26 mouse cellular contexts compared by ENCODE assay signal in the genomic region with DNA sequence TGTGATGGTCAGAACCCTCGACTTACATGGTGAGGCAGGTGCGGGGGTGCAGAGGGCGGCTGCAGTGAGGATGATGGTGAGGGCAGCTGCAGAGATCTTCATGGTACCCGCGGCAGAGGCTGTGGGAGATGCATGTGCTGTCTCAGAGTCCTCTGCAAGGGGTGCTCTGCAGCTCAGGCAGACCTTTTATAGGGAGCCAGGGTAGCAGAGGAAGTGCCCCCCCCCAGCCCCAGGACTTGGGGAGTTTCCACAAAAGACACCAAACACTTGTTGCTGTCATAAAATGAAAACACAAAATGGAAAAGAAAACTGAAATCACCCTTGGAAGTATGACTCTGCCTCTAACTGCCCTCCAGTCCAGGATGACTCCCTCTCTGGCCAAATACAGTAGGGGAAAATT. TPM values are rescaled to one million over a fixed set of nuclear protein-coding genes. Genes with fewer than 3 reads are reported as not detected.
DNase-seq lines count a peak whose midpoint lies in the region; ATAC-seq lines count a peak whose summit lies in the region.
"Had no signal": no experiment of that assay in that cellular context is flagged by ENCODE, and none has a peak within 500 bp of the region (broad histone marks: within the 10 kb centered on the region; RNA-seq: fewer than 3 reads in every experiment).

A gene (minus strand): TSS at position 159 of the 400 bp plus-strand sequence.

- H3K9me3 ChIP-seq in megakaryocyte, embryonic 14.5 days: no peaks in the 10 kb centered on the region
- no peaks in the 10 kb centered on the region for H3K9me3 ChIP-seq in midbrain, embryonic 16.5 days (replicated peaks; ENCODE audit: control insufficient read depth, low read length, poor library complexity, severe bottlenecking)
- H3K9me3 ChIP-seq: embryonic facial prominence, embryonic 15.5 days; forebrain, embryonic 10.5 days; heart, embryonic 13.5 days; hindbrain, embryonic 13.5 days; liver, embryonic 15.5 days had no signal

- peaks cover 48% of the 10 kb centered on the region for H3K4me1 ChIP-seq in megakaryocyte, embryonic 14.5 days
- H3K4me1 ChIP-seq in midbrain, embryonic 16.5 days (ENCODE audit: control insufficient read depth, insufficient read depth, low read length): no peaks in the 10 kb centered on the region
- H3K4me1 ChIP-seq: liver, embryonic 15.5 days had no signal

- no peak within 1 kb of the TSS for H3K4me3 ChIP-seq in megakaryocyte, embryonic 14.5 days (replicated peaks)
- H3K4me3 ChIP-seq in midbrain, embryonic 16.5 days (ENCODE audit: low read depth, low read length): no peak within 1 kb of the TSS
- H3K4me3 ChIP-seq: embryonic facial prominence, embryonic 15.5 days; forebrain, embryonic 10.5 days; heart, embryonic 13.5 days; hindbrain, embryonic 13.5 days; layer of hippocampus, adult 2 months; liver, embryonic 15.5 days had no signal

- H3K4me2 ChIP-seq in midbrain, embryonic 16.5 days (ENCODE audit: low read length): no peak within 1 kb of the TSS
- H3K4me2 ChIP-seq: embryonic facial prominence, embryonic 15.5 days; heart, embryonic 13.5 days; hindbrain, embryonic 13.5 days; liver, embryonic 15.5 days had no signal

- H3K27ac ChIP-seq in midbrain, embryonic 16.5 days (ENCODE audit: low read length): no peak within 1 kb of the TSS
- H3K27ac ChIP-seq: embryonic facial prominence, embryonic 15.5 days; forebrain, embryonic 10.5 days; heart, embryonic 13.5 days; hindbrain, embryonic 13.5 days; layer of hippocampus, adult 2 months; liver, embryonic 15.5 days had no signal

- H3K27me3 ChIP-seq in megakaryocyte, embryonic 14.5 days (replicated peaks): peaks cover 15% of the 10 kb centered on the region
- H3K27me3 ChIP-seq in midbrain, embryonic 16.5 days (ENCODE audit: control insufficient read depth, insufficient read depth, low read depth, low read length): no peaks in the 10 kb centered on the region
- H3K27me3 ChIP-seq: embryonic facial prominence, embryonic 15.5 days; heart, embryonic 13.5 days; hindbrain, embryonic 13.5 days; liver, embryonic 15.5 days had no signal

- no peak within 1 kb of the TSS for H3K9ac ChIP-seq in midbrain, embryonic 16.5 days (ENCODE audit: low read depth, low read length)
- H3K9ac ChIP-seq: embryonic facial prominence, embryonic 15.5 days; heart, embryonic 13.5 days; hindbrain, embryonic 13.5 days; liver, embryonic 15.5 days had no signal

- WGBS in midbrain, embryonic 16.5 days: 87% methylated on average over 5 of the region's 5 CpGs

- no peak for ATAC-seq in megakaryocyte, adult 5-6 weeks (ENCODE audit: poor library complexity, severe bottlenecking)
- ATAC-seq in CD4-positive, CD25-positive, alpha-beta regulatory T cell, adult 4 months: peak; percentile 53
- ATAC-seq in neutrophil, adult 5-6 weeks (ENCODE audit: extremely low read depth, insufficient number of reproducible peaks, low FRiP score, poor library complexity, severe bottlenecking): no peak
- ATAC-seq in midbrain, embryonic 16.5 days: no peak
- ATAC-seq: intestine, embryonic 16.5 days had no signal

- DNase-seq in induced T-regulatory cell, adult 2 months (ENCODE audit: low read depth): peak; percentile 65
- DNase-seq in T-cell, adult 2 months (ENCODE audit: low spot score): no peak
- DNase-seq: adrenal gland, postnatal 10 days; cerebellum, adult 11 months; cerebellum, postnatal 36 days; heart, adult 11 months; layer of hippocampus, postnatal 36 days; lung, postnatal 10 days; right cerebral cortex, postnatal 14 days; thymus, postnatal 14 days had no signal

- H3K36me3 ChIP-seq in megakaryocyte, embryonic 14.5 days (replicated peaks; ENCODE audit: low read length): no peaks in the 10 kb centered on the region
- no peaks in the 10 kb centered on the region; the same call in 1 of the 2 replicates for H3K36me3 ChIP-seq in midbrain, embryonic 16.5 days (ENCODE audit: control insufficient read depth, insufficient read depth, low read length)
- H3K36me3 ChIP-seq: embryonic facial prominence, embryonic 15.5 days; forebrain, embryonic 10.5 days; heart, embryonic 13.5 days; liver, embryonic 15.5 days had no signal

RNA-seq across cellular contexts. Expression of the gene that starts here (rescaled TPM):
- polyA plus RNA-seq in megakaryocyte, embryonic 14.5 days (2012; ENCODE audit: insufficient read depth, low replicate concordance): 10.7 TPM in 1 of 2 replicates, not detected in the other
- 32.1 and 70.7 TPM in 2 replicates for total RNA-seq in megakaryocyte, adult 5-6 weeks (2015)
- total RNA-seq in megakaryocyte, adult 5-6 weeks (2017): 7.2 and 11.1 TPM in 2 replicates
- polyA plus RNA-seq in CD4-positive, CD25-positive, alpha-beta regulatory T cell, adult 4 months (2017; shearing (Covaris generic)): 100 to 1,000 TPM; 385 to 395 TPM
- total RNA-seq in neutrophil, adult 5-6 weeks (2017): 14.0 and 15.2 TPM in 2 replicates
- not detected in 2 replicates for polyA plus RNA-seq in midbrain, embryonic 16.5 days (2015; fragmentation: Nextera tagmentation; extraction: Ambion mirVana)
- total RNA-seq: gastrocnemius, adult 8-10 months; heart, postnatal 25 days; layer of hippocampus, adult 2 months; layer of hippocampus, postnatal 36 days; left cerebral cortex, postnatal 25 days had no signal
- polyA plus RNA-seq: hindbrain, embryonic 13.5 days; neural tube, embryonic 14.5 days had no signal

Comparison
In these comparisons a context has a peak if more than half of its experiments do, and no peak if none do; other contexts are left out.
1. RNA of the gene that starts here (polyA plus RNA-seq): 385 to 395 TPM in CD4-positive, CD25-positive, alpha-beta regulatory T cell, adult 4 months; 10.7 TPM in megakaryocyte, embryonic 14.5 days and not detected in midbrain, embryonic 16.5 days; every median in the first group is over 10 times any median in the second.